Mouse (Mus musculus): ENCODE measurements around the gene Gpx4.

Gpx4 gene

DNA sequence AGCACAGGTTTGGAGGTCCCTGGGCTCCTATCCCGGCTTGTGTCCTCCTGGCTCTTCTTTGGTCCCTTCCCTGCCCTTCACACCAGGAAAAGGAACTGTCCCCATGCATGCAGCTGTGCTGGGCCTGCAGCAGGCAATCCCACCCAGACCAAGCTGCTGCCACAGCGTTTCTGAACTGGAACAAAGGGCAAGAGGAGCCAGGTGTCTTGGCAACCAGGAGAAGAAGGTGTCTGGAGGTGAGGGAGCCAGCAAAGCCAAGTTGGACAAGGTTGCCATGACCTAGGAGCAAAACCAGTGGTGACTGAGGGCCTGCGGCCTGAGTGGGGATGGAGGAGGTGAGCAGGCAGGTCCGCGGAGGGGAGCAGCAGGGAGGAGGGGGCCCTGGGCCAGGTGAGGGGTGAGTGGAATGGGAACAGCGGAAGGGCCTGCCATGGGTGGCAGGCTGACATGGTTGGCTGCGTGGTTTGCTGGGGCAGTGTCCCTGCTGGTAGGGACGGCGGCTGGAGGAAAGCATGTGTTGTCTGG, at the start of gene Gpx4:
TSS of gene Gpx4 (plus strand) at position 126 of the 525 bp plus-strand sequence.
- DNase-seq (ENCODE audit: low spot score in 2 of 2), result no peak

DNA sequence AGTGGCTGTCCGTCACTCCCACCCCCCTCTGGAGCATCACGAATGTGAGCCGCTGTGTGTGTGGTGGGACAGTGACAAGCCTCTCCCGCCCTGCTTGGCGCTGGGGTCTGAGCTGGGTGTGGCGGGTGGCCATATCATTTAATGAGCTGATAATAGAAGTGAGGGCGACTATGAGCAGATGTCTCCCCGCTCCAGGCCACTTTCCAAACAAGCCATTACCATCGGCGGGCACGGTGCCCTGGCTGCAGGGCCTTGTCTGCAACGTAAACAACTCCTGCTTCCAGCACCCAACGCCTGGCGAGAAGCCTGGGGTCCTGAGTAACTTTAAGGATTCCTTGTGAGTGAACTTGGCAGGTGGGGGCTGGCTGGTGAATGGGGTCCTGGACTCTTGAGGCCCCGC, 49.1 kb upstream of the Gpx4 start:
- no peak for DNase-seq (ENCODE audit: low spot score in 2 of 2)

GRCm38 (mm10) chr10:80001945-80002344, 45.0 kb upstream of the Gpx4 start:
- no peak for DNase-seq (ENCODE audit: low spot score in 2 of 2)

DNA sequence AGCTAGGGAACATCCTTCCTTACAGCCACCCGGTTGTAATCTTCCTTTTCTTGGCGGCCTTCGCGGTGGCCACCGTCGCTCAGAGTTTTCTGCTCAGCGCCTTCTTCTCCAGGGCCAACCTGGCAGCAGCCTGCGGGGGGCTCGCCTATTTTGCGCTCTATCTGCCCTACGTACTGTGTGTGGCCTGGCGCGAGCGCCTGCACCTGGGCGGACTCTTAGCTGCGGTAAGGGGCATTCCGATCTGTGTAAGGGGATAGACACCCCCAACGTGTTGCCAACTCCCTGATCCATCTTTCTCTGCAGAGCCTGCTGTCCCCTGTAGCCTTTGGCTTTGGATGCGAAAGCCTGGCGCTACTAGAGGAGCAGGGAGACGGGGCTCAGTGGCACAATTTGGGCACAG, 44.1 kb upstream of the Gpx4 start:
- no peak for DNase-seq (ENCODE audit: low spot score in 2 of 2)

DNA sequence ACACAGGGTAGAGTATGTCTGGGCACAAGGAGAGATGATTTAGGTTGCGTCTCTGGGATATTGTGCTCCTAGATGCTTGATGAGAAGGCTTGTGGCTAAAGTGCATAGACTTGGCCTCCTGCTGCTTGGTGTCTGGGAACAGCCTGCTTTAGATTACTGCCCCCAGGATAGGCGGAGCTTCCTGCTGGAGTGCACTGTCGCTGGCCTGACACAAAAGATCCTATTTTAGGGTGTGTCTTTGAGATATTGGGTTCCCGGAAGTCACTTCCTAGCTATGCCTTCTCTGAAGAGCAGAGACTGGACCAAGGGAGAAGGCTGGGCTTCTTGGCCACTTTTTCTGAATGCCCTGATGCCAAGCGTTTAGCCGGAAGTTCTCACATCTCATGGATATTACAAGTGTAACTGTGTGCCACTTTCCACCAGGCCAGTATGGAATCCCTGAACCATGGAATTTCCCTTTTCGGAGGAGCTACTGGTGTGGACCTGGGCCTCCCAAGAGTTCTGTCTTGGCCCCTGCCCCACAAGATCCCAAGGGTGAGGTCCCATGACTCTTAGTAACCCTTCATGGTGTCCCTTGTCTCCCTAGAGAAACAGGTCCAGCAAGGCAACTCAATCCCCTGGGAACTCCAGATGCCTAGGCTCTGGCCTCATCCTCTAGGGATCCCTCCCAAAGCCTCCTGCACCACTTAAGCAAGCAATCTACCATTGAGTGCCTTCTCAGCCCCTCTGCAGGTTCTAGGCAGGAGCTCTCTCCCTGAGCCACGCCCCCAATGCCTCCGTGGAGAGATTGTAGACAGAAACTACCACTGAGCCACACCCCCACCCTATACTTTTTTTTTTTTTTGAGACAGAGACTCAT, 43.4 kb upstream of the Gpx4 start:
- DNase-seq (ENCODE audit: low spot score in 2 of 2), result no peak

- DNase-seq (ENCODE audit: low spot score in 2 of 2), result no peak
Observed at GRCm38 (mm10) chr10:80004233-80004705, 42.7 kb upstream of the Gpx4 start.

GRCm38 (mm10) chr10:80011740-80012139, 35.2 kb upstream of the Gpx4 start:
- DNase-seq (ENCODE audit: low spot score in 2 of 2), result no peak

GRCm38 (mm10) chr10:80013609-80014008, 33.4 kb upstream of the Gpx4 start:
- DNase-seq (ENCODE audit: low spot score in 2 of 2), result no peak

- DNase-seq (ENCODE audit: low spot score in 2 of 2), result peak in 1 of 2 experiments; percentile 53
Observed at GRCm38 (mm10) chr10:80014484-80015290, 32.3 kb upstream of the Gpx4 start.

DNA sequence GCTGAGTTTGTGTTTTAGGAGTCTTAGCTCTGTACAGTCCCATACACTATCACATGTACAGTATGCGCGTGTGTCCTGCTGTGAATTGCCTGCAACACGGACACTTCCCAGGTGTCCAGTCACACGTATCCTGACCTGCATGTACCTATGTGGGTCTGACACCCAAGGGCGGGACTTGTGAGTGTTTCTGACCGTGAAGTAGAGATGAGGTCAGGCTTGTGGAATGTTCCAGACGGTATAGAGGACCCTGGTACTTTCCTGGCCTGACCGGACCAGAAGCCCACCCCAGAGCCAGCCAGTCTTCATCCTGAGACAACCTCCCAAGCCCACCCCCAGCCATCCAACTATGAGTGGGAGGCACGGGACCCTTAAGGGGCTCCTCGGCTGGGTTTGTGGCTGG, 31.4 kb upstream of the Gpx4 start:
- no peak for DNase-seq (ENCODE audit: low spot score in 2 of 2)

DNA sequence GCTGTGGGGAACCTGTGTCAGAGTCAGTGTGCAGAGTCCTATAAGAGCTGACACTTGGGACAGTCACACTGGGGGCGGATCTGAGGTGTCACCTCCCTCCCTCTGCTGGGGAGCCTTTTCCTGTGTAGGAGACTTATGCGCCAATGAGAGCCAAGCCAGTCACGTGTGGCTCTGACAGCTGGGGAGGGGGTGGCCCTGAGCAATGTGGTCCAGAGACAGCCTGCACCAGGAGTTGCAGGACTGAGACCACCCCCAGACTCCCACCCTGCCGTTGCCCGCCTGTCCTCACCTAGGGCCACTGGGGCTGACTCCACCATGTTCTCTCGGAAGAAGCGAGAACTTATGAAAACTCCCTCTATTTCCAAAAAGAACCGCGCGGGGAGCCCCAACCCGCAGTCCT, 30.5 kb upstream of the Gpx4 start, which contains the start of gene Arhgap45:
TSS of gene Arhgap45 (plus strand) at position 143 of the 400 bp plus-strand sequence.
- peak; percentile 82 to 87 for DNase-seq (ENCODE audit: low spot score in 2 of 2)

GRCm38 (mm10) chr10:80016931-80017330, 30.0 kb upstream of the Gpx4 start:
- no peak for DNase-seq (ENCODE audit: low spot score in 2 of 2)

- DNase-seq (ENCODE audit: low spot score in 2 of 2), result peak; percentile 86 to 90
Observed at GRCm38 (mm10) chr10:80017361-80017760, 29.6 kb upstream of the Gpx4 start.

DNA sequence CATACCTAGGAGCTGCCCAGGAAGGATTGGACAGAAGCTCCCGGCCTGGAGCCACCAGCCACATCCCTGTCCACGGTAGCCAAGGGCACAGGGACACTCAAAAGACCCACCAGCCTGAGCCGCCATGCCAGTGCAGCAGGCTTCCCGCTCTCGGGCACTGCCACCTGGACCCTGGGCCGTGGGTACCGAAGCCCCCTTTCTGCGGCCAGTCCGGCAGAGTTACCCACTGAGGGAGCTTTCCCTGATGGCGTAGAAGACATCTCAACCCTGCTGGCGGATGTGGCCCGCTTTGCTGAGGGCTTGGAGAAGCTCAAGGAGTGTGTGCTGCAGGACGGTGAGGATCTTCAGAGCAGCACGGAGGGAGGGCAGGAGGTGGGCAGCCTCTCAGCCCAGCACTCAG, 29.2 kb upstream of the Gpx4 start:
- peak in 1 of 2 experiments; percentile 49 for DNase-seq (ENCODE audit: low spot score in 2 of 2)

DNA sequence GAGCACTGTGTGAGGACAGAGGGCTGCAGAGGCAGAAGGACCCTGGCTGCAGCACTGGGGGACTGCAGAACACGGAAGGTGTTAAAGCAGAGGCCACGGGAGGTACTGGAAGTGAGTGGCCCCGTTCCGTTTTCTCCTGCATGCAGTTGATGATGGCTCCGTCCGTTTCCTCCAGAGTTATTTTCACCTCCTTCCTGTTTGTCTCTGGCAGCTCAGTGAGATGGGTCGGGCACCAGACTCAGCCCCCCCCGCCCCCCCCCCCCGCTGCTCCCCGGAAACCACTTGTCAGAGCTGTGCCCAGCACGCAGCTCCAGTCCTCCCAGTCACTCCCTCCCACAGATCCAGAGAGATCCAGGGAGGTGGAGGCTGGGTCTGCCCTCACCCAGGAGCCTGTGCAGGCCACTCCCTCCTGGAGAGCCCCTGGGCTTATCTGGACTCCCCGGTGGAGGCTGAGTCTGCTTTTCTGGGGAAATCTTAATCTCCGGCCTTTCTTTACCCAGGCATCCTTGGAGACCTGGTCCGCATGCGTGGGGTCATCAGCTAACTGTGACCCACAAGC, 28.1 kb upstream of the Gpx4 start:
- peak in 1 of 2 experiments; percentile 62 for DNase-seq (ENCODE audit: low spot score in 2 of 2)

- no peak for DNase-seq (ENCODE audit: low spot score in 2 of 2)
Observed at GRCm38 (mm10) chr10:80019471-80020131, 27.4 kb upstream of the Gpx4 start.

GRCm38 (mm10) chr10:80020191-80020590, 26.8 kb upstream of the Gpx4 start:
- DNase-seq (ENCODE audit: low spot score in 2 of 2), result no peak

DNA sequence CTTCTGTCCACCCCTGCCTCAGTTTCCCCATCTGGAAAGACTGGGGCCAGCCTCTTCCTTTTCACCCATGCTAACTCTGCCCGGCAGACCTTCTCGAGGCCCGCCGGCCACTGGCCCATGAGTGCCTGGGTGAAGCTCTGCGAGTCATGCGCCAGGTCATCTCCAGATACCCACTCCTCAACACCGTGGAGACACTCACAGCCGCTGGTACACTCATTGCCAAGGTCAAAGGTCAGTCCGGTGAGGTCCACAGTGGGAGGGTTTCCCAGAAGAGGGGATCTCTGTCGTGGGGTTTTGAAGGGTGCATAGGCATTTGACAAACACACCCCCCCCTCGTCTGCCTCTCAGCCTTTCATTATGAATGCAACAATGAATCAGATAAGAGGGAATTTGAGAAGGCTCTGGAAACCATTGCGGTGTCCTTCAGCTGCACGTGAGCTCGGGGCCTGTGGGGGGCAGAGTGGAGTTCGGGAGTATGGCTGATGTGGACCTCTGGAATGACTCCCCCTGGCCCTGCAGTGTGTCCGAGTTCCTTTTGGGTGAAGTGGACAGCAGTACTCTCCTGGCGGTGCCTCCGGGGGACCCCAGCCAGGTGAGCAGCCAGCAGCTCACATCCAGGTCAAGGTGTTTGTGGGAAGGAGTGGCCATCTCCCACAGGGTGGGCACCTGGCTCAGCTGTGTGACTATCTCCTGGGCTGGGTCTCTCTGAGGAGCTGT, 26.2 kb upstream of the Gpx4 start:
- DNase-seq (ENCODE audit: low spot score in 2 of 2), result no peak

DNA sequence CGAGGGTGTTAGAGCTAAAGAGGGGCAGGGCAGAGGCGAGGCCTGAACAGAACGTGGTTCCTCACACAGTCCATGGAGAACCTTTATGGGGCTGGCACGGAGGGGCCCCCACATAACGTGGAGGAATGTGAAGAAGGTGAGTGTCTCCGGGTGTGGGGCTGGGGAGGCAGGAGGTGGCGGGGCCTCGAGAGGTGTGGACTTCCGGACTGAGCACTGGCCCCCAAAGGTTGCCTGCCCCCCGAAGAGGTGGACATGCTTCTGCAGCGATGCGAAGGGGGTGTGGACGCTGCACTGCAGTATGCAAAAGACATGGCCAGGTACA, 25.7 kb upstream of the Gpx4 start:
- no peak for DNase-seq (ENCODE audit: low spot score in 2 of 2)

GRCm38 (mm10) chr10:80022164-80022563, 24.8 kb upstream of the Gpx4 start:
- no peak for DNase-seq (ENCODE audit: low spot score in 2 of 2)

GRCm38 (mm10) chr10:80022806-80023205, 24.2 kb upstream of the Gpx4 start:
- DNase-seq (ENCODE audit: low spot score in 2 of 2), result no peak

Data from spleen, postnatal 4 days (tissue).